Mouse (Mus musculus): ENCODE measurements at regions not wholly inside any gene's neighbourhood (a gene's known extent, or its start where the extent isn't known, plus 50 kb on each side); places are given as distances from the start of the nearest gene placed in this dataset.

DNA sequence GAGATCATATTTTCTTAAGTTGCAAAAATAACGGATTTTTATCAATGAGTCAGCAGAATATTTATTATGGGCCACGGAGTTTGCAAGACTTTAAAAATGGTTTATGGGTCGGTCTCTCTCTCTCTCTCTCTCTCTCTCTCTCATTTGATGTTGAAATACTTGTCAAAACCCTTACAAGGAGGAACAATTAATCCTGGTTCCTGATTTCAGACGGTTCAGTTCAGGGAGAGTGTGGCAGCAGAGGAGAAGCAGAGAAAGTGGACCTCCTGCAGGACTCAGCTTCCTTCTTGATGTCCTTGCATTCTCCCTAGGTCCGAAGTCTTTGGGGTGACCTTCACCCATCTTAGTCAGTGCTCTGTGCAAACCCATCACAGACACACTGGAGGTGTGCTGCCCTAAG is 57.4 kb upstream of the Nr5a2 start:
- no peak for ATAC-seq (ENCODE audit: low TSS enrichment)

DNA sequence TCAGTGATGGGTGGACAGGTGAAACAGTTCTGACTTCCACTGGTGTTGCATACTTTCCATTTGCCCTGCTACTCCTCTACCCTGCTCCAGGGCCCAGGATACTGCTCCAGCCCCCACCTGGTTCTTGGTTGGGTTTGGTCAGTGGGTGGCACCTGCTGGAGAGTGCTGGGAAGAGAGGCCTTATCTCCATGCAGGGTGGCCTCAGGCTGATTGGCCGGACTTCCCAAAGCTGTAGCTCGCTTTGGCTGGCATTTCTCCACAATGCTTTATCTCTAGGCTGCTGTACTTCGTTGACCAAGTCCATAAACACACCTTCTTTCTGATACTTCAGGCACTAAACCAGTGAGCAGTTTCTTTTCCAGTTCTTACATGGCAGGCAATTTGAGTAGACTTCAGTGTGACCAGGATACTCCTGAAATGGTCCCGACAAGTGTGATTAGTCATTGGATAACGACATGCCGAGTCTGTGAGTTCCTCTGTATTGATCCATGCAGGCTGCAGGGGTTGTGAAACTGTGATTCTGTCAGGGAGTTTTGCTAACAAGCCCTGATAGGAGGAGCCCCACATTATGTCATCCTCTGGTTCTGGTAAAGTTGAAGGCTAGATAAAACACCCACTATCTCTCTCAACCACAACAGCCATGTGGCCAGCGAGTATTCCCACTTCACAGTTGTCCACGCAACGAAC is 50.1 kb upstream of the Nr5a2 start:
- ATAC-seq (ENCODE audit: low TSS enrichment) = no peak

All from frontal cortex, adult (tissue).